Mouse (Mus musculus) v-Abl transformed pro-B cells (cell line): Measurements from ENCODE around the gene 1700092M07Rik.

Experiments used
- in situ Hi-C, 2 experiments: fragments of 400-800 bp; cut with MboI; formaldehyde crosslinking; loops; one replicate each; pipeline ENCODE4 v1.15.1; 2025; ENCODE audit not compliant: unreplicated experiment in 2 of 2

1700092M07Rik gene

GRCm38 (mm10) chr19:8774086-8774835, 33.7 kb downstream of the 1700092M07Rik start, which contains the start of gene Tmem179b:
TSS of gene Tmem179b (minus strand) at chr19:8774467.
- in situ Hi-C loops: loop anchor here in 1 of 2 experiments (5.0 kb wide), 1 partner anchor 43 kb away; the partner anchor contains the start of gene Ttc9c

- in situ Hi-C loops: loop anchor here in 1 of 2 experiments (5.0 kb wide), 1 partner anchor 42 kb away; the partner anchor contains the start of gene Ttc9c
Observed at GRCm38 (mm10) chr19:8774951-8775421, 34.5 kb downstream of the 1700092M07Rik start.

- in situ Hi-C loops: no loop called here
Observed at GRCm38 (mm10) chr19:8786008-8786781, 45.7 kb downstream of the 1700092M07Rik start, which contains the start of gene Taf6l. TSS of gene Taf6l (minus strand) at chr19:8786417.

GRCm38 (mm10) chr19:8788521-8788920, 48.0 kb downstream of the 1700092M07Rik start:
- in situ Hi-C loops: no loop called here

- in situ Hi-C loops: no loop called here
Observed at GRCm38 (mm10) chr19:8789171-8789570, 48.7 kb downstream of the 1700092M07Rik start.

- in situ Hi-C loops: no loop called here
Observed at GRCm38 (mm10) chr19:8790171-8790570, 49.7 kb downstream of the 1700092M07Rik start.
